Mouse (Mus musculus) ES-E14 (cell line): ENCODE measurements around the gene Cdipt. TPM values are rescaled to one million over a fixed set of nuclear protein-coding genes. Genes with fewer than 3 reads are reported as not detected.

ENCODE experiments used
- DNase-seq: peaks from one replicate; pipeline ENCODE4 v3.0.0-alpha.2; 2013; ENCODE audit warnings: low read depth, low spot score
- H3K27ac ChIP-seq: 2 replicates; pipeline ENCODE4 v1.5.1; 2012; ENCODE audit warnings: low read depth, mild to moderate bottlenecking, low read length, moderate library complexity, mixed read lengths; ENCODE audit not compliant: poor library complexity, insufficient read depth, severe bottlenecking
- H3K36me3 ChIP-seq: 2 replicates; pipeline ENCODE4 v1.6.1; 2012; ENCODE audit warnings: mild to moderate bottlenecking, low read length, moderate library complexity, mixed read lengths; ENCODE audit not compliant: control insufficient read depth, poor library complexity, insufficient read depth, severe bottlenecking
- H3K4me1 ChIP-seq, 2 experiments: fragments of 150-350 bp in 1 of 2; sonication (generic) in 1 of 2; 2 replicates each; pipeline ENCODE4 v1.6.1; 2012; ENCODE audit warnings: low read length in 2 of 2, mild to moderate bottlenecking in 1 of 2, mixed read lengths in 1 of 2; ENCODE audit not compliant: control insufficient read depth in 2 of 2, insufficient read depth in 2 of 2, poor library complexity in 1 of 2
- H3K4me3 ChIP-seq, 2 experiments: fragments of 150-350 bp in 1 of 2; sonication (generic) in 1 of 2; 2 replicates each; pipeline ENCODE4 v1.5.1; 2012; ENCODE audit warnings: low read length in 2 of 2, low read depth in 1 of 2, mild to moderate bottlenecking in 1 of 2, mixed read lengths in 1 of 2; ENCODE audit not compliant: insufficient read depth in 1 of 2, poor library complexity in 1 of 2, severe bottlenecking in 1 of 2
- H3K9ac ChIP-seq: 2 replicates; pipeline ENCODE4 v1.6.1; 2012; ENCODE audit warnings: low read depth, mild to moderate bottlenecking, low read length, mixed read lengths; ENCODE audit not compliant: poor library complexity, insufficient read depth, severe bottlenecking
- H3K9me3 ChIP-seq: fragments of 150-350 bp; sonication (generic); 2 replicates; pipeline ENCODE4 v1.6.1; 2012; ENCODE audit warnings: low read depth, mild to moderate bottlenecking, low read length; ENCODE audit not compliant: control insufficient read depth, insufficient read depth
- CHD2 ChIP-seq: IDR thresholded peaks from 2 replicates; pipeline ENCODE4 v1.6.1; 2014; ENCODE audit warnings: mild to moderate bottlenecking, low read depth, low read length, inconsistent platforms
- HCFC1 ChIP-seq: IDR thresholded peaks from 2 replicates; pipeline ENCODE4 v1.6.1; 2012; ENCODE audit warnings: low read length, inconsistent platforms, borderline replicate concordance; ENCODE audit not compliant: insufficient read depth
- MAFK ChIP-seq: IDR thresholded peaks from 2 replicates; pipeline ENCODE4 v1.6.1; 2014; ENCODE audit warnings: mild to moderate bottlenecking, low read depth, low read length, inconsistent platforms; ENCODE audit not compliant: insufficient read depth
- ZC3H11A ChIP-seq: IDR thresholded peaks from 2 replicates; pipeline ENCODE4 v1.6.1; 2012; ENCODE audit warnings: low read depth, mild to moderate bottlenecking, inconsistent platforms, low read length, borderline replicate concordance
- ZNF384 ChIP-seq: IDR thresholded peaks from 2 replicates; pipeline ENCODE4 v1.6.1; 2012; ENCODE audit warnings: low read depth, low read length, inconsistent platforms
- in situ Hi-C, 2 experiments: fragments of 600-800 bp; cut with MboI; formaldehyde crosslinking; loops; one replicate each; pipeline ENCODE4 v1.15.1; 2025; ENCODE audit warnings: low sequenced_read_pairs in 2 of 2, inconsistent platforms in 1 of 2; ENCODE audit not compliant: unreplicated experiment in 2 of 2
- total RNA-seq: library from RNA; depleted of rRNA; stranded (reverse); fragments of 300-350 nt; gene quantifications from 2 replicates; pipeline ENCODE4 v1.2.3, GENCODE M21; 2012

Cdipt gene
- total RNA-seq, 1 experiment: 106 TPM

GRCm38 (mm10) chr7:127017950-127018345 lies 42.2 kb downstream of the Cdipt start:
- Histone ChIP-seq H3K4me3 (no peak overlapping the region), H3K9me3 (no peaks in the 10 kb centered on the region), H3K27ac (no peak overlapping the region), H3K9ac (0 out of 2 replicates have a peak overlapping the region, but pooled peaks have one; percentile 14), H3K36me3 (peaks cover 21% of the 10 kb centered on the region), H3K4me1 (peaks cover 4 to 11% of the 10 kb centered on the region in 2 experiments; a peak in 3 of 4 replicates)
- DNase-seq: no peak
- TF ChIP-seq ZC3H11A (no peak), ZNF384 (no peak), HCFC1 (no peak), MAFK (no peak), CHD2 (no peak)
- in situ Hi-C loops: no loop called here

- no peak for DNase-seq
- Histone ChIP-seq H3K36me3 (peaks cover 25% of the 10 kb centered on the region), H3K9me3 (no peaks in the 10 kb centered on the region), H3K27ac (no peak overlapping the region), H3K9ac (no peak overlapping the region), H3K4me3 (no peak overlapping the region), H3K4me1 (peaks cover 4 to 16% of the 10 kb centered on the region in 2 experiments; a peak in 2 of 4 replicates)
- in situ Hi-C loops: no loop called here
- no peak for TF ChIP-seq ZC3H11A
- TF ChIP-seq CHD2: no peak
- TF ChIP-seq HCFC1: no peak
- TF ChIP-seq MAFK: no peak
- no peak for TF ChIP-seq ZNF384
Observed at GRCm38 (mm10) chr7:127018416-127019305, 42.9 kb downstream of the Cdipt start.

DNA sequence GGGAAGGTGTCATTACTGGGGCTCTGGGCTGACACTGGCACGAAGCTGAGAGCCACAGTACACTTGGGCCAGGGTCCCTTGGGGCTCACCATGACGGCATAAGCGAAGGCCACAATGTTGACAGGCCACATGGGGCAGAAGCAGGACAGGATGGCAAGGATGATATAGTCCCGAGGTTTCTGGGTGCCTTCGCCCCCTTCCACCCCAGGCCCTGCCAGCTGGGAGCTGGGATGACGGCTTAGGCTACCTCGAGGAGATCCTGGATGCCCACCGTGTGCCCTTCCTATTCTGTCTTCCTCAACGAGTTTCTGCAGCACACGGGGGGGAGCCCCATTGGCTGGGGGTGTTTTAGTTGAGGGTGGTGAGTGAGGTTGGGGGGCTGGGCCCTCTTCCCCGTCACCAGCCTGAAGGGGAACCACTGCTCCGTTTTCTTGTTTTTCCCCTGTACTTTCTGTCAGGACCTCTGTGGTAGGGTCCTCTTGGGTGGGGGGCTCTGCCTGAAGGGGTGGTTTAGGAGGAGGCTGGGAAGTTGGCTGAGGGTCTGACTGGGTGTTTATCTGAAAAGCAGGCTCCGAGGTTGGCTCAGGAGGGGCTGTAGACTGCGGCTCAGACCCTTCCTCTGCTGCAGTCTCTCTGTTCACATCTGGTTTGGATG lies 43.7 kb downstream of the Cdipt start:
- in situ Hi-C loops: no loop called here
- Histone ChIP-seq H3K36me3 (peaks cover 33% of the 10 kb centered on the region), H3K4me1 (peaks cover 5 to 16% of the 10 kb centered on the region in 2 experiments; a peak in 2 of 4 replicates), H3K9ac (no peak overlapping the region; the same call in 1 of the 2 replicates), H3K27ac (no peak overlapping the region), H3K9me3 (no peaks in the 10 kb centered on the region), H3K4me3 (no peak overlapping the region)
- no peak for DNase-seq
- TF ChIP-seq ZNF384 (no peak), MAFK (no peak), ZC3H11A (no peak)

DNA sequence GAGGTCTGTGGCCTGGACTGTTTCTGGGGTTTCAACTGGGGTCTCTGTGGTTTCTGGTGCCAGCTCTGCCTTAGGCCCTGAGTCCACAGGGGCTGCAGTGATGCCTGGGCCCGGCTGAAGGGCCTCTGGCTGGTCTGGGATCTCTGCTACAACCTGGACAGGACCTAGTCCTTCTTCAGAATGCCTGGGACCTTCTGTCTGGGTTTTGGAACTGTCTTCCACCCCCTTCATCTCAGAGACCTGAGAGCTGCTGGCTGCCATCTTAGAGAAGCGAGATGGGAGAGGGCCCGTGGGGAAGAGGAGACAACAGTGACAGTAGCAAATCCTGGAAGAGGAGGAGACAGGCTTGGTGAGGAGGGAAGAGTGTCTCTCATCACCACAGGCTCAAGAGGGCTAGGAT lies 44.3 kb downstream of the Cdipt start:
- TF ChIP-seq ZC3H11A: no peak
- no peak overlapping the region; a peak in 1 of 4 replicates for H3K4me3 ChIP-seq
- H3K9me3 ChIP-seq: no peaks in the 10 kb centered on the region
- H3K27ac ChIP-seq: no peak overlapping the region
- no peak for DNase-seq
- no peak overlapping the region; the same call in 1 of the 2 replicates for H3K9ac ChIP-seq
- in situ Hi-C loops: no loop called here
- H3K36me3 ChIP-seq: peaks cover 38% of the 10 kb centered on the region
- peaks cover 5 to 14% of the 10 kb centered on the region in 2 experiments; a peak in 2 of 4 replicates for H3K4me1 ChIP-seq
